Mouse (Mus musculus): Measurements from ENCODE around the gene Fgd5. TPM values are rescaled to one million over a fixed set of nuclear protein-coding genes. Genes with fewer than 3 reads are reported as not detected.

Fgd5 gene
- not detected in 4 replicates for total RNA-seq (2023)

DNA sequence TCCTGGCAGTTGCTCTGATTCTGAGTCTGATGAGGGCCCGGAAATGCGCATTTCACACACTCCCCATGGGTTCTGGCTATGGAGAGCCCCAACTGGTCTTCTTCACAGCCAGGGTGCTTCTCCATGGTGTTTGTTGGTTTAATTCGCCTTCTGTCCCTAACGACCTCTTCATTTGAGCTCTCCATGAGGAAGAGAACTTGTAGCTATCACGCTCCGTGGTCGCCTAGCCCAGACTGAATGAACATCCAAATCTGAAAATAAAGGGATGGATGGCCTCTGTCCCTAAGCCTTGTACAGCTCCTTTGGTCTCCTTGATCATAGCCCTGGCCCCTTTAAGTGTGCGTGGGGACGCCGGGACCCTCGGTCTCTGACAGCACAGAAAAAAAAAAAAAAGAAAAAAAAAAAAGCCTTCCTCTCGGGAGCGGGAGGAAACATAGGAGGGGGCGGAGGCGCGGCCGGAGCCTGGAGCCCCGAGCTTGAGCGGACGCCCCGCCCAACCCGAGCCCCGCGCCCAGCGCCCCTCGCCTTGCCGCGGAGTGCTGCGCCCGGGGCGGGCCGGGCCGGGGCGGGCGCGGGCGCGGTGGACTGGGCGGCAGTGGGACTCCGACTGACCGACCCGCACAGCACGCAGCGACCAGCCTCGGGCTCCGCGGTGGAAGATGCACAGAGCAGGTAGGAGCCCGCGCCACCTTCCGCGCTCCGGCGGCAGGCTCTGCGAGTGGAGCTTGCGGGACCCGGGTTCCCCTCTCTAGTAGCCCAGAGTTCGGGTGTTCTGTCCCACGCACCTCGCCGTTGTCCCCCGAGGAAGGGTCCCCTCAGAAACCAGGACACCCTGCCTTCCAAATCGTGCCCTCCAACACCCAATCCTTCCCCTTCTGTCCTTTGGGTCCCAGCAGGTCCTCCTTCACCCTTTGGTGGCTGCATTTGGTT, at the start of gene Fgd5:
Gene Fgd5 (plus strand): TSS at position 508 of the 930 bp plus-strand sequence.

DNA sequence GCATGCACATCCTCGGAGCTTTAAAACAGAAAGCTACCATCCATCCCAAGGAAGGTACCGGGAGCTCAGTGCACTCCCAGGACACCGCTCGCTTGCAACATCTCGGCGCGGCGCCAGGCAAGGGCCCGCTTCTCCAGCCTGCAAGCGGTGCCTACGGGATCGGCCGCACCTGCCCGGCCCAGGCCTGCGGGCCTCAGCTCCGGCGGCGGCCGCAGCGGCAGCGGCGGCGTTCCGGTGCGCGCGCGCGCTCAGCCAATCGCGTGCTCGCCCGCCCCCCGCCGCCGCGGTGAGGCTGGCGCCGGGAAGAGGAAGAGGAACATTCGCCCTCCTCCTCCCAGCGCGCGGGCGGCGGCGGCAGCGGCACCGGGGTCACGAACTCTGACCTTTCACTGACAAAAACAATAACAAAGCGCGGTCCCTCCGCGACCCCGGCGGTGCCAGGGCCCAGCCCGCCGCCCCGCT, 112.5 kb downstream of the Fgd5 start, which contains the start of gene Nr2c2:
Gene Nr2c2 (plus strand): TSS at position 261 of the 462 bp plus-strand sequence.

Other genes starting within 250 kb of the Fgd5 start
- 1.6 to 2.6 TPM (median 2.1 TPM) in 4 replicates for gene Grip2, start 151.6 kb upstream of the Fgd5 start, total RNA-seq (2023)
- 38.4 to 51.2 TPM (median 48.5 TPM) in 4 replicates for gene Ccdc174, start 100.8 kb upstream of the Fgd5 start, total RNA-seq (2023)
- gene 4930590J08Rik, start 76.1 kb upstream of the Fgd5 start, total RNA-seq (2023): 3.3 to 5.4 TPM (median 3.6 TPM) in 4 replicates
- 77.0 to 88.0 TPM (median 82.3 TPM) in 4 replicates for gene Nr2c2, start 112.5 kb downstream of the Fgd5 start, total RNA-seq (2023)
- 12.0 to 16.4 TPM (median 13.2 TPM) in 4 replicates for gene Mrps25, start 205.2 kb downstream of the Fgd5 start, total RNA-seq (2023)
- gene Rbsn, start 236.0 kb downstream of the Fgd5 start, total RNA-seq (2023): 23.9 to 34.4 TPM (median 30.1 TPM) in 4 replicates

All from B cell, adult 62 days (primary cell).